Mouse (Mus musculus) stomach, embryonic 15.5 days (tissue): Measurements from ENCODE around the gene Fam214a. TPM values are rescaled to one million over a fixed set of nuclear protein-coding genes. Genes with fewer than 3 reads are reported as not detected.
"Not testable (repeated sequence)": the region's sequence is repeated elsewhere in the genome, so short reads cannot be mapped to it uniquely, and the experiment has no call there.

ENCODE experiments used
- ATAC-seq: fragments of 200-750 bp; cut with Nextera tagmentation; 2 replicates; pipeline ENCODE4 v1.8.0; 2017; ENCODE audit warnings: low read depth, moderate number of reproducible peaks, moderate TSS enrichment; ENCODE audit not compliant: insufficient read depth, low FRiP score
- H3K27ac ChIP-seq: fragments of 300-500 bp; sonication (generic); 2 replicates; pipeline ENCODE4 v1.5.1; 2015; ENCODE audit warnings: mild to moderate bottlenecking, inconsistent platforms
- H3K27me3 ChIP-seq: fragments of 300-500 bp; sonication (generic); replicated peaks from 2 replicates; pipeline ENCODE4 v1.6.1; 2015; ENCODE audit warnings: inconsistent platforms
- H3K36me3 ChIP-seq: fragments of 300-500 bp; sonication (generic); 2 replicates; pipeline ENCODE4 v1.6.1; 2015; ENCODE audit warnings: inconsistent platforms
- H3K4me1 ChIP-seq: fragments of 300-500 bp; sonication (generic); 2 replicates; pipeline ENCODE4 v1.6.1; 2015; ENCODE audit warnings: inconsistent platforms
- H3K4me2 ChIP-seq: fragments of 300-500 bp; sonication (generic); 2 replicates; pipeline ENCODE4 v1.6.1; 2015; ENCODE audit warnings: mild to moderate bottlenecking, inconsistent platforms
- H3K4me3 ChIP-seq: fragments of 300-500 bp; sonication (generic); replicated peaks from 2 replicates; pipeline ENCODE4 v1.5.1; 2015; ENCODE audit warnings: inconsistent platforms
- H3K9ac ChIP-seq: fragments of 300-500 bp; sonication (generic); 2 replicates; pipeline ENCODE4 v1.6.1; 2015; ENCODE audit warnings: inconsistent platforms
- H3K9me3 ChIP-seq: fragments of 300-500 bp; sonication (generic); 2 replicates; pipeline ENCODE4 v1.6.1; 2016; ENCODE audit warnings: inconsistent platforms
- WGBS: fragments of 180-500 bp; shearing (Covaris S2); methylation state at CpG from one replicate; pipeline ENCODE4 v1.1.7; 2015; 5-methylcytosine and 5-hydroxymethylcytosine counted together
- polyA plus RNA-seq: library from polyadenylated mRNA; unstranded; fragments of >200 nt; fragmentation: Nextera tagmentation; extraction: Ambion mirVana; gene quantifications from 2 replicates; pipeline ENCODE4 v1.2.1, GENCODE M21; 2015

The Fam214a gene
- polyA plus RNA-seq, 1 experiment from 2014 or later: 9.1 TPM

DNA sequence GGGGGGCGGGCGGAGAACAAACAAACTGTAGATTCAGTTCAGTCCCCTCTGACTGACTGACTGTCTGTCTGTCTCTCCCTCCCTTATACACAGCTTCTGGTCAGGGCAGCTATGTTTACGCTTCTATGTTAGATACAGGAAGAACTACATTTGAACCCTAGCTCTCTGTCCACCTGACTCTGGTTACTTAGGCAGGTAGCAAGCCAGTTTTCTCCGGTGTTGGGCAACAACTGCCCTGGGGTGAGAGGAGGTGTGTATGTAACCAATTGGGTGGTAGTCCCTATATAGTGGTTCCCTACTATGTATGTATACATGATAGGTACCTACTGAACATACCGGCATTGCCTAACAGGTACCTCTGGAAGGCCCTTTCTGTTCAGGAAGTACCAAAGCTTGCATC lies 20.1 kb downstream of the Fam214a start:
- H3K4me3 ChIP-seq: no peak overlapping the region
- peaks cover 15% of the 10 kb centered on the region for H3K4me1 ChIP-seq
- no peaks in the 10 kb centered on the region for H3K9me3 ChIP-seq
- 80% methylated on average over 5 of the region's 5 CpGs for WGBS
- H3K36me3 ChIP-seq: no peaks in the 10 kb centered on the region
- no peak overlapping the region for H3K9ac ChIP-seq
- H3K27me3 ChIP-seq: no peaks in the 10 kb centered on the region
- no peak for ATAC-seq
- H3K4me2 ChIP-seq: no peak overlapping the region
- no peak overlapping the region for H3K27ac ChIP-seq

DNA sequence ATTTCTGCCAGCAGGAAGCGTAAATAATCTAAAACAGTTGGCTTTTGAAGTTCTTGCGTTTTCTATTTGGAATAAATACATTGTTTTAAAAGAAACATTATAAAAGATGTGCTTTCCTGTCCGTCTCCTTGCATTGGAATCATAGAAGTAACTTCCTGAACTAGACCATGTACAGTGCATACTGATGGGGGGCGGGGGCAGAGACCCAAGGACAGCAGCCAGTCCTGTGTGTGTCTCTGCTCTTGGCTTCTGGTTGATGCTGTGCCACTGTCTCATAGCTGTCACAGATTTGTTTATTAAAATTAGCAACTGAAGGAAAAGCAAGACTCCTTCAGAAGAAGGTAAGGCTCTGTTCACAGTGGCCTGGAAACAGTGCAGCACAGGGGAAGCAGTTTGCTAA lies 20.5 kb downstream of the Fam214a start:
- H3K27me3 ChIP-seq: no peaks in the 10 kb centered on the region
- H3K27ac ChIP-seq: no peak overlapping the region
- no peak overlapping the region for H3K4me3 ChIP-seq
- H3K4me1 ChIP-seq: peaks cover 15% of the 10 kb centered on the region
- no peaks in the 10 kb centered on the region for H3K36me3 ChIP-seq
- 84% methylated on average over 4 of the region's 4 CpGs for WGBS
- no peak overlapping the region for H3K9ac ChIP-seq
- no peak overlapping the region for H3K4me2 ChIP-seq
- ATAC-seq: no peak
- no peaks in the 10 kb centered on the region for H3K9me3 ChIP-seq

DNA sequence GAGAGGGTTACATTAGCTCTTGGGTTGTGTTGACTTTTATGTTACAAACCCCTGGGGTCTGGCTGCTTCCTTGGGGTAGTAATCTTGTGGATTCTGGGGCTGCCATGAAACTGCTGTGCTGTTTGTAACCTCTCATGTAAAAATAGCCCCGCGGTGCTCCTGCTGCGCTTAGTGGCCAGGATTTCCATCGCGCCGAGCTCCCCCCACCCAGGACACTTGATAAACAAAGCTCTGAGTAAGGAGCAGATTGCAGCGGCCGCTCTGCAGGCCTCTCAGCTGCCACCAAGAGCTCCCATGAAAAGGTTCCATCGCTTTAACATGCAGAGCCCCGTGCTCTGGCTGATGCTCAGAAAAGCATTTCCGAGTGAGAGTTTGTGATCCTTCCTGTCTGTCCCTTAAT lies 22.1 kb downstream of the Fam214a start:
- no peak for ATAC-seq
- H3K27me3 ChIP-seq: no peaks in the 10 kb centered on the region
- H3K4me1 ChIP-seq: peaks cover 15% of the 10 kb centered on the region
- H3K4me3 ChIP-seq: no peak overlapping the region
- no peaks in the 10 kb centered on the region for H3K36me3 ChIP-seq
- 6% methylated on average over 11 of the region's 11 CpGs for WGBS
- peak overlapping the region; percentile 64 for H3K4me2 ChIP-seq
- H3K27ac ChIP-seq: peak overlapping the region; percentile 81; the same call in 1 of the 2 replicates
- H3K9me3 ChIP-seq: no peaks in the 10 kb centered on the region
- no peak overlapping the region for H3K9ac ChIP-seq

DNA sequence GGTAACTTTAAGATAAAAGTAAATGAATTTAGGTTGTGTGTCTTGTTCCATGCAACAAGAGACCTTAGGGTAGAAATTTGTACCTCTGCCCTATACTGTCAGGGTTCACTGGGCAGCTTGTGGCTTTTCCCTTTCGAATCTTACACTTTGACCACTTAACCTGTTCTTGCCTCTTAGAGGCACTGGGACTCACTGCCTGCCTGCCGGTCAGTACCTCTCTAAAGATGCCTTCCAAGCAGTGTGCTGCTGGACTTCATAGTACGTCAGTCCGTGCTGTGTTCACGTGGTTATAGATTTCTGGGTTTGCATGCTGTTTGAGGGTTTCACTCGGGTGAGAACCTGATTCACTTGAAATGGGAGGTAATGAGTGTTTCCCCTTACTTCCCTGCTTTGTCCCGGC lies 22.7 kb downstream of the Fam214a start:
- Histone ChIP-seq H3K4me2 (peak overlapping the region; percentile 64), H3K4me3 (peak overlapping the region; percentile 46), H3K9me3 (no peaks in the 10 kb centered on the region), H3K27ac (peak overlapping the region; percentile 81), H3K4me1 (peaks cover 15% of the 10 kb centered on the region), H3K9ac (no peak overlapping the region), H3K36me3 (no peaks in the 10 kb centered on the region), H3K27me3 (no peaks in the 10 kb centered on the region)
- 12% methylated on average over 7 of the region's 7 CpGs for WGBS
- 0 out of 2 replicates have a peak, but pooled peaks have one; percentile 44 for ATAC-seq

DNA sequence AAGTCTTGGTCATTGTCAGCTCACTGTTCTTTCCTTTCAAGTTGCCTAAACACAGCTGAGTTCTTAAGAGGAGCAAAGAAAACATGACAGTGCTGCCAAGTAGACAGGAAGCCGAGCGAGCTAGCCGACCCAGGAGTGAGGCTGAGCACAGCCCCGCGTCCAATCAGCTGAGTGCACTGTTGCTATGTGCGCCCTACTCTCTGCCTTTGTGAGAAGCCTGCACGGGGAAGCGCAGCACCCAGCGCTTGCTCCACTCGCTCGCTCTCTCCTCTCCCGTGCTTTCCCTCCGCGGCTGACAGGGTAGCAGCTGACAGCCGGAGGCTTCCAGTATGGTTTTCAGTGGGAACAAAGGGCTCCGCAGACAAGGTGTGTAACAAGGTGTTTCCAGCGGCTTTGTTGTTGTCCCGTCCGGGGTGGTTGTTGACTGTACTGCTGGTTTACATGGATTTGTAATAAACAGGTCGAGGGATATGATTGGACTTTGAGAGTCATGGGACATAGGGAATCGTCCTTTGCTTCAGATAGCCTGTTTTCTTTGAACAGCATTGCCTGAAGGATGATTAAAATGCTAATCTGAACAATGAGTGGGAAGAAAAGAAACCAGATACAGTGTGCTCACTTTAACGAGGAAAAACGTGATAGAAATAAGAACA lies 23.4 kb downstream of the Fam214a start:
- no peaks in the 10 kb centered on the region for H3K36me3 ChIP-seq
- peak; percentile 99 for ATAC-seq
- H3K4me3 ChIP-seq: peak overlapping the region; percentile 46
- H3K9ac ChIP-seq: peak overlapping the region; percentile 26; the same call in 1 of the 2 replicates
- H3K27ac ChIP-seq: peak overlapping the region; percentile 81
- no peaks in the 10 kb centered on the region for H3K9me3 ChIP-seq
- peak overlapping the region; percentile 64 for H3K4me2 ChIP-seq
- no peaks in the 10 kb centered on the region for H3K27me3 ChIP-seq
- under 1% methylated on average over 23 of the region's 23 CpGs for WGBS
- H3K4me1 ChIP-seq: peaks cover 15% of the 10 kb centered on the region

DNA sequence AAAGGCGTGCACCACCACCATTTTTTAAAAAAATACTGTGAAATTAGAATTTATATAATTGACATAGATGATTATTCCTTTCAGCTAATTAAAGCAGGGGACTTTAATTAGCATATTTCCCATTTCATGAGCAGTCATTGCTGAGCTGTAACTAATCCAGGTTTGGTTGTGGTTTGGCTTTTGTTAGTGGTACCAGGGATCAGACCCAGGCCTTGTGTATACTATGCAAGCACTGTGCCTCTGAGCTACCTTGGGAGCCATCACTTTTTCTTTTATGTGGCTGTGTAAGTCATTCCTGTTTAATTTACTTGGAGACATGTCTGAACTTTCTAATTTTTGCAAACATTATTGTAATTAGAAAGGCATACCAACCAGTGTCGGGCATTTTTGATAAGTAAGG lies 24.6 kb downstream of the Fam214a start:
- H3K27ac ChIP-seq: no peak overlapping the region
- H3K9me3 ChIP-seq: no peaks in the 10 kb centered on the region
- H3K4me1 ChIP-seq: peaks cover 15% of the 10 kb centered on the region
- no peak overlapping the region for H3K4me2 ChIP-seq
- H3K36me3 ChIP-seq: no peaks in the 10 kb centered on the region
- no peaks in the 10 kb centered on the region for H3K27me3 ChIP-seq
- no peak overlapping the region for H3K9ac ChIP-seq
- 91% methylated on average over 2 of the region's 2 CpGs for WGBS
- no peak overlapping the region for H3K4me3 ChIP-seq
- ATAC-seq: no peak

DNA sequence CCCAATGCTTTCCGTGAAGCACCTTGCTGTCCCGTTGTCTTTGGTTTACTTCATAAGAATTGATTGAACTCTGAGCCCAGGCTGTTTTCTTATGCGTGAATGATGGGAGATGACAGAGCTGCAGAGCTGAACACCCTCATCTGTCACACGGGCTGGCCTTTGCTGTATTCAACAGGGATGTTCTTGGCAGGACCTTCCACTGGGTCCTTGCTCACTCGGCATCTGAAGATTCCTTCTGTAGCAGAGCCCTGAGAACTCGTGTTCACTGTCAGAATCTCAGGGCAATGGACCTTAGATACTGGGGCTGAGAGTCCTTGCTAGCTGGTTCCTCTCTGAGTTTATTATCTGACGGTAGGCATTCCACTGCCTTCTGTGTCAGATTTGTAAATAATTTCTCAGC lies 25.3 kb downstream of the Fam214a start:
- no peaks in the 10 kb centered on the region for H3K9me3 ChIP-seq
- H3K27ac ChIP-seq: no peak overlapping the region
- H3K36me3 ChIP-seq: no peaks in the 10 kb centered on the region
- H3K27me3 ChIP-seq: no peaks in the 10 kb centered on the region
- no peak overlapping the region for H3K4me2 ChIP-seq
- peaks cover 15% of the 10 kb centered on the region for H3K4me1 ChIP-seq
- ATAC-seq: no peak
- no peak overlapping the region for H3K4me3 ChIP-seq
- 63% methylated on average over 7 of the region's 7 CpGs for WGBS
- no peak overlapping the region for H3K9ac ChIP-seq

DNA sequence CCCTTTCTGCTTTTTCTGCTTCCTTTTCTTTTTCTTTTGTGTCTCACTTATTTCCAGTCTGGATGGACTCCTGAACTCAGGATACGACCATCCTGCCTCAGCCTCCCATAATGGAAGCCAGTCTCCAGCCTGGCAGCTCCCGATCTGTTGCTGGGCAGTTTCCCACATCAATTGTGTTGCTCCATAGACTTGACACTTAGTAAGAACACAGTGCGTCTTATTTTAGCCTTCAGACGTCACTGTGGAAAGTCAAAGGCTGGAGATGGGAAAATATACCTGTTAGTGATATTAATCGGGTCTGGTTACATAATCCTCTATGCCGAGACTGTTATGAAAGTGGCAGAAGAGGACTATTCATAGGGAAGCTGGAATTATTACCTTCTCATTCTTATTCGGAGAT lies 26.2 kb downstream of the Fam214a start:
- no peak overlapping the region for H3K27ac ChIP-seq
- H3K4me2 ChIP-seq: no peak overlapping the region
- no peaks in the 10 kb centered on the region for H3K36me3 ChIP-seq
- H3K9me3 ChIP-seq: no peaks in the 10 kb centered on the region
- H3K9ac ChIP-seq: no peak overlapping the region
- no peak overlapping the region for H3K4me3 ChIP-seq
- no peak for ATAC-seq
- H3K4me1 ChIP-seq: peaks cover 15% of the 10 kb centered on the region
- 86% methylated on average over 7 of the region's 7 CpGs for WGBS
- no peaks in the 10 kb centered on the region for H3K27me3 ChIP-seq

DNA sequence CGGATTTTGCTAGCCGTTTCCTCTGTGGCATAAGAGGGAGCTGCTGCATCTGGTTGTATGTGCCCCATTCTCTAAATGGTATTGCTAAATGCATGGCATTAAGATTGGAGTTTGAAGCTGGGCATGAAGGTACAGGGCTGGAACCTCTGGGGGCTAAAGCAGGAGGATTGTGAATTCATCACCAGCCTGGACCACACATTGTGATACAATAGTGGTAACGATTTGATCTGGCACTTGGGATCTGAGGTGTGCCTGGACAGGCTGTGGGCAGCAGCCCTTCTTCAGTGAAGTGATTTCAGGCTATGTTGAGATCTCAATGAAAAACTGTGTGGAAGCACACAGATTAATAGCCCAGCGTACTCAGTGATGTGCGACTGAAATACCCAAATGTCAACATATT lies 26.7 kb downstream of the Fam214a start:
- no peak overlapping the region for H3K4me3 ChIP-seq
- no peak overlapping the region for H3K4me2 ChIP-seq
- H3K9me3 ChIP-seq: no peaks in the 10 kb centered on the region
- H3K9ac ChIP-seq: no peak overlapping the region
- no peak for ATAC-seq
- H3K36me3 ChIP-seq: no peaks in the 10 kb centered on the region
- 88% methylated on average over 5 of the region's 5 CpGs for WGBS
- peaks cover 13% of the 10 kb centered on the region for H3K4me1 ChIP-seq
- H3K27ac ChIP-seq: no peak overlapping the region
- no peaks in the 10 kb centered on the region for H3K27me3 ChIP-seq

DNA sequence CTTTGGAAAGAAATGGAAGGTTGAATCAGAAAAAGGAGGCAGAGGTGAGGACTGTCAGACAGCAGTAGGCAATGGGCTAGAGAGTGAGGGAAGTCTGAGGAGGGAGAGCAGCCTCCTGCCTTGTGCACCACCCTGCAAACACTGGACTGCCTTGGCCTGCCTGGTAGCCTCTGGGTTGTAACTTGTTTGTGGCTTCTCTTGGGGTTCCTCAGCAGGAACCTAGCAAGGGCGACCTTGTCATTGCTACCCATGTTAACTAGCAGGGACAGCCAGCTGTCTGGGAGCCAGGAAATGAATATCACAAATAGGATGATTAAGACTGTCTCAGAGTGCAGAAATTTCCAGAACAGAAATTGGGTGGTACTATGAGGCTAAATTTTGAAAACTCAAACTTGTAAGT lies 27.2 kb downstream of the Fam214a start:
- peaks cover 8% of the 10 kb centered on the region for H3K4me1 ChIP-seq
- no peak for ATAC-seq
- WGBS: 86% methylated on average over 1 of the region's 1 CpGs
- no peak overlapping the region for H3K9ac ChIP-seq
- H3K27me3 ChIP-seq: no peaks in the 10 kb centered on the region
- H3K4me3 ChIP-seq: no peak overlapping the region
- H3K4me2 ChIP-seq: no peak overlapping the region
- H3K36me3 ChIP-seq: no peaks in the 10 kb centered on the region
- no peak overlapping the region for H3K27ac ChIP-seq
- no peaks in the 10 kb centered on the region for H3K9me3 ChIP-seq

DNA sequence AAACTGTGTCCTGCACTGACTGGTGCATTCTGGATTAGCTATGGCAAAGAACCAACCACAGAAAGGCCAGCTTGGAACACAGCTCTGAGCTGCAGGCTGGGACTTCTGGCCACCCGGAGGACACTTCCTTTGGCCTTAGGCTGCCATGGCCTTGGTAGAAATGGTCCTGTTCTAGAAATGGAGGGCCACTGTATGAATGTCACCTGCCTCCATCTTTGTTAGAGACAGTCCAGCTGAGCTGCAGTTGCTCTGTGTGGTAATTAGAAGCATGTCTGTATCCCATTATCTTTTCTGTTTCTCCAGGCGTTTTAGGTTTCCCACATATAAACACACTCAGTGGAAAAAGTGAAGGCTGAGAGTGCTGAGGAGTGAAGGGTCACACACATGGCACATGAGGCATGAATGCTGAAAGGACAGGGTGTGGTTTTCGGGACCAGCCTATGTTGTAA lies 29.0 kb downstream of the Fam214a start:
- Histone ChIP-seq H3K27ac (no peak overlapping the region), H3K36me3 (no peaks in the 10 kb centered on the region), H3K9ac (no peak overlapping the region), H3K4me2 (no peak overlapping the region), H3K4me1 (no peaks in the 10 kb centered on the region), H3K27me3 (no peaks in the 10 kb centered on the region), H3K9me3 (no peaks in the 10 kb centered on the region), H3K4me3 (no peak overlapping the region)
- 56% methylated on average over 3 of the region's 3 CpGs for WGBS
- ATAC-seq: no peak

DNA sequence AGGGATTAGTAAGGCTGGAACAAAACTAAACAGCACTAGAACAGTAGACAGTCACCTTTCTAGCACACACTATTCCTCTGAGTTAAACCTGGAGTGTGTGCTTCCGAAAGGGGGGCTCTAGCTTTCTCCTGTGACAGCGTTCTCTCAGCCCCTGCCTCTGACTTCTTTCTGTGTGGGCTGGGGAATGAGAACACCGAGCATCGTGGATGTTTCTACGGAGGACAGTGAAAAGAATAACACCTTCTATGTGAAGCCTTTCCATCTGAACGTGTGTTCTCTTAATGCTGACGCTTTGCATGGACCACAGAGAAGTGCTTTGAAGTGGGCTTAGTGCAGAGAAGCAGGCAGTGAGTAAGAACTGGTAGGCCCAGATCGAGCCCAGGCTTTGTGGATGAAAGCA lies 29.5 kb downstream of the Fam214a start:
- Histone ChIP-seq H3K4me1 (no peaks in the 10 kb centered on the region), H3K9me3 (no peaks in the 10 kb centered on the region), H3K27me3 (no peaks in the 10 kb centered on the region), H3K27ac (no peak overlapping the region), H3K36me3 (no peaks in the 10 kb centered on the region), H3K4me2 (no peak overlapping the region), H3K4me3 (no peak overlapping the region), H3K9ac (no peak overlapping the region)
- 80% methylated on average over 8 of the region's 8 CpGs for WGBS
- no peak for ATAC-seq

DNA sequence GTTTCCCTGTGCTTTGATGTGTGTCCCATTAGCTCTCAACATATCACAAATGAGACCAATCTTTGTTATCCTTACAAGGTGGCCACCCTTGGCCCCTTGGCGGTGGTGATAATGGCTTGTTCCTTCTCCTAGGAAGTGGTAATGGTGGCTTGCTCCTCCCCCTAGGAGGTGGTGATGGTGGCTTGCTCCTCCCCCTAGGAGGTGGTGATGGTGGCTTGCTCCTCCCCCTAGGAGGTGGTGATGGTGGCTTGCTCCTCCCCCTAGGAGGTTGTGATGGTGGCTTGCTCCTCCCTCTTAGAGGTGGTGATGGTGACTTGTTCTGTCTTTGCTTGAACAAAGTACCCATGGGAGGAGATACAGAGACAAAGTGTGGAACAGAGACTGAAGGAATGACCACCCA lies 30.0 kb downstream of the Fam214a start:
- H3K9me3 ChIP-seq, H3K4me3 ChIP-seq, H3K36me3 ChIP-seq, H3K4me2 ChIP-seq, ATAC-seq, H3K9ac ChIP-seq, H3K4me1 ChIP-seq, H3K27ac ChIP-seq, H3K27me3 ChIP-seq: not testable (repeated sequence)
- 88% methylated on average over 1 of the region's 1 CpGs for WGBS
